Mouse (Mus musculus): ENCODE results near the gene Cass4.

Gene Cass4

GRCm38 (mm10) chr2:172384715-172385114 is 8.9 kb upstream of the Cass4 start:
- in situ Hi-C loops (cut with MboI, MseI), result loop anchor here (5.0 kb wide), 1 partner anchor 53 kb away; no protein-coding TSS in a partner anchor

- in situ Hi-C loops (cut with MboI, MseI), result no loop called here
Measured at GRCm38 (mm10) chr2:172390341-172390740, 3.3 kb upstream of the Cass4 start.

GRCm38 (mm10) chr2:172392041-172392521 is 1.5 kb upstream of the Cass4 start:
- in situ Hi-C loops (cut with MboI, MseI), result no loop called here

- in situ Hi-C loops (cut with MboI, MseI), result no loop called here
Measured at GRCm38 (mm10) chr2:172394052-172394392, 428 bp downstream of the Cass4 start.

- in situ Hi-C loops (cut with MboI, MseI), result no loop called here
Measured at GRCm38 (mm10) chr2:172394671-172395070, 1.1 kb downstream of the Cass4 start.

- in situ Hi-C loops (cut with MboI, MseI), result no loop called here
Measured at GRCm38 (mm10) chr2:172395961-172396360, 2.4 kb downstream of the Cass4 start.

GRCm38 (mm10) chr2:172399901-172400300 is 6.3 kb downstream of the Cass4 start:
- in situ Hi-C loops (cut with MboI, MseI), result no loop called here

GRCm38 (mm10) chr2:172401116-172401825 is 7.7 kb downstream of the Cass4 start:
- in situ Hi-C loops (cut with MboI, MseI), result no loop called here

- in situ Hi-C loops (cut with MboI, MseI), result no loop called here
Measured at GRCm38 (mm10) chr2:172404239-172404638, 10.6 kb downstream of the Cass4 start.

- in situ Hi-C loops (cut with MboI, MseI), result no loop called here
Measured at GRCm38 (mm10) chr2:172405011-172405410, 11.4 kb downstream of the Cass4 start.

GRCm38 (mm10) chr2:172406173-172406572 is 12.6 kb downstream of the Cass4 start:
- in situ Hi-C loops (cut with MboI, MseI), result no loop called here

GRCm38 (mm10) chr2:172407499-172407898 is 13.9 kb downstream of the Cass4 start:
- in situ Hi-C loops (cut with MboI, MseI), result no loop called here

- in situ Hi-C loops (cut with MboI, MseI), result no loop called here
Measured at GRCm38 (mm10) chr2:172410686-172411085, 17.1 kb downstream of the Cass4 start.

- in situ Hi-C loops (cut with MboI, MseI), result no loop called here
Measured at GRCm38 (mm10) chr2:172411091-172411490, 17.5 kb downstream of the Cass4 start.

GRCm38 (mm10) chr2:172412454-172412853 is 18.9 kb downstream of the Cass4 start:
- in situ Hi-C loops (cut with MboI, MseI), result no loop called here

GRCm38 (mm10) chr2:172413273-172413672 is 19.7 kb downstream of the Cass4 start:
- in situ Hi-C loops (cut with MboI, MseI), result no loop called here

GRCm38 (mm10) chr2:172413894-172414293 is 20.3 kb downstream of the Cass4 start:
- in situ Hi-C loops (cut with MboI, MseI), result no loop called here

GRCm38 (mm10) chr2:172416218-172416617 is 22.6 kb downstream of the Cass4 start:
- in situ Hi-C loops (cut with MboI, MseI), result no loop called here

- in situ Hi-C loops (cut with MboI, MseI), result no loop called here
Measured at GRCm38 (mm10) chr2:172416876-172417275, 23.3 kb downstream of the Cass4 start.

GRCm38 (mm10) chr2:172418208-172418607 is 24.6 kb downstream of the Cass4 start:
- in situ Hi-C loops (cut with MboI, MseI), result no loop called here

- in situ Hi-C loops (cut with MboI, MseI), result no loop called here
Measured at GRCm38 (mm10) chr2:172430609-172431008, 37.0 kb downstream of the Cass4 start.

GRCm38 (mm10) chr2:172433746-172434145 is 40.2 kb downstream of the Cass4 start:
- in situ Hi-C loops (cut with MboI, MseI), result no loop called here

- in situ Hi-C loops (cut with MboI, MseI), result loop anchor here (5.0 kb wide), 1 partner anchor 55 kb away; no protein-coding TSS in a partner anchor
Measured at GRCm38 (mm10) chr2:172437371-172437952, 43.9 kb downstream of the Cass4 start.
